Mouse (Mus musculus) kidney, adult 2 months (tissue): ENCODE measurements around the gene Defb48. TPM values are rescaled to one million over a fixed set of nuclear protein-coding genes. Genes with fewer than 3 reads are reported as not detected.

ENCODE experiments used
- DNase-seq: peaks from one replicate; pipeline ENCODE4 v3.0.0; 2021
- H3K27ac ChIP-seq: fragments of 200-500 bp; 2 replicates; pipeline ENCODE4 v1.5.1; 2012; ENCODE audit warnings: low read depth, low read length, control low read depth, inconsistent platforms; ENCODE audit not compliant: insufficient read depth
- H3K27me3 ChIP-seq: fragments of 200-500 bp; replicated peaks from 2 replicates; pipeline ENCODE4 v1.6.1; 2012; ENCODE audit warnings: mild to moderate bottlenecking, moderate library complexity, low read length, inconsistent platforms; ENCODE audit not compliant: control insufficient read depth, insufficient read depth
- H3K36me3 ChIP-seq: fragments of 200-500 bp; 2 replicates; pipeline ENCODE4 v1.6.1; 2012; ENCODE audit warnings: mild to moderate bottlenecking, moderate library complexity, low read length, inconsistent platforms; ENCODE audit not compliant: control insufficient read depth, insufficient read depth
- H3K4me1 ChIP-seq: fragments of 200-500 bp; 2 replicates; pipeline ENCODE4 v1.6.1; 2011; ENCODE audit warnings: low read length; ENCODE audit not compliant: control insufficient read depth, insufficient read depth
- H3K4me3 ChIP-seq: fragments of 200-500 bp; 2 replicates; pipeline ENCODE4 v1.5.1; 2011; ENCODE audit warnings: mild to moderate bottlenecking, low read depth, low read length, control low read depth; ENCODE audit not compliant: insufficient read depth
- POLR2A ChIP-seq: fragments of 200-500 bp; IDR thresholded peaks from one replicate; pipeline ENCODE4 v1.6.1; 2011; ENCODE audit warnings: low read depth, low read length, control low read depth
- WGBS: fragments of 180-500 bp; shearing (Covaris S2); methylation state at CpG from one replicate; pipeline ENCODE4 v1.1.7; 2018; 5-methylcytosine and 5-hydroxymethylcytosine counted together
- polyA plus RNA-seq: library from polyadenylated mRNA; depleted of rRNA; stranded (reverse); fragments of >200 nt; gene quantifications from 2 replicates; pipeline ENCODE4 v1.2.3, GENCODE M21; 2012; rRNA removed

Gene Defb48
- polyA plus RNA-seq, 1 experiment: not detected

DNA sequence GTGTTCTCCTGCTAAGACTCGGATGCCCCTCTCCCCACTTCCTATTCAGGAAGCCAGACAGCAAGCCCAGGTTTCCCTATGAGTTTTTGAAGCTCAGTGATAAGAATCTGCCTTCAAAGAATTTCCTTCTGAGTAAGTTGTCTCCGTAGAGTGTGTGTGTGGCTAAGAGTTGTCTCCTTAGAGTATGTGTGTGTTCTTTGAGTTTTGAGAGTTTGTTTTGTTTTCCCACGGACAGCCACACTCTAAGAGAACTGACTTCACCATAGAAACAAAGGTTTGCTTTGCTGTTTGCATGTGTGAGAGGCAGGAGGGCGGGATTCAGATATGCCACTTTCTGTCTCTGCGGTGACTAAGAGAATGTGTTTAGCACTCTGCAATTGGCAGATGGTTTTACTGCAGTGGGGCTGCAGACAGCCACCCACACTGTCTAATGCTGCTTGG lies 56.2 kb downstream of the Defb48 start:
- H3K4me1 ChIP-seq: no peaks in the 10 kb centered on the region
- H3K27ac ChIP-seq: no peak overlapping the region
- 73% methylated on average over 5 of the region's 5 CpGs for WGBS
- no peak overlapping the region for H3K4me3 ChIP-seq
- no peak for DNase-seq
- TF ChIP-seq POLR2A: no peak
- H3K27me3 ChIP-seq: no peaks in the 10 kb centered on the region
- peaks cover 2% of the 10 kb centered on the region; the same call in 1 of the 2 replicates for H3K36me3 ChIP-seq

Other genes with a start within 250 kb of the Defb48 start
- 3.3 and 4.6 TPM in 2 replicates for gene Ints6, start 223.3 kb downstream of the Defb48 start, polyA plus RNA-seq
- gene Wdfy2, start 146.8 kb downstream of the Defb48 start, polyA plus RNA-seq: 7.7 and 8.3 TPM in 2 replicates
- not detected in 2 replicates for gene Defb47, start 13.6 kb upstream of the Defb48 start, polyA plus RNA-seq
- not detected in 2 replicates for gene Defb43, start 27.3 kb upstream of the Defb48 start, polyA plus RNA-seq
- gene Defb42, start 62.5 kb upstream of the Defb48 start, polyA plus RNA-seq: 4.7 and 5.7 TPM in 2 replicates
- not detected in 2 replicates for gene Defb30, start 65.5 kb upstream of the Defb48 start, polyA plus RNA-seq